Mouse (Mus musculus): ENCODE results near the gene Tbc1d10b. TPM values are rescaled to one million over a fixed set of nuclear protein-coding genes. Genes with fewer than 3 reads are reported as not detected.

The Tbc1d10b gene
- polyA plus RNA-seq (2015; fragmentation: Nextera tagmentation; extraction: Ambion mirVana) = 15.0 and 17.1 TPM in 2 replicates

DNA sequence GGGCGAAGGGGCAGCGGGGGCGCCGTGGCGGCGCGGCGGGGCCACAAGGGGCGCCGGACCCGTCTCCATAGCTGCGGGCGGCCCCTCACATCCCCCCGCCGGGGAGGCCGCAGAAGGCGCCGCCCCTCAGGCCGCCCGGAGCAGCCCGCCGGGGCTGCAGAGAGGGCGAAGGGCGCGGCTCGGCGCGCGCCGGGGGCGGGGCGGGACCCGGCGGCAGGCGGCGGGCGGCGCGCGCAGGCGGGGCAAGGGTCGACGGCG, at the start of gene Tbc1d10b:
Gene Tbc1d10b, minus strand, starts transcription at position 174 of the 258 bp plus-strand sequence.
- ATAC-seq = peak; percentile 50
- WGBS = 0% methylated on average over 32 of the region's 44 CpGs
- peaks cover 7% of the 10 kb centered on the region for H3K36me3 ChIP-seq (ENCODE audit: control insufficient read depth, insufficient read depth)
- H3K27me3 ChIP-seq (replicated peaks; ENCODE audit: control insufficient read depth, insufficient read depth, low read length) = no peaks in the 10 kb centered on the region
- no peaks in the 10 kb centered on the region for H3K4me1 ChIP-seq (replicated peaks; ENCODE audit: control insufficient read depth, insufficient read depth, low read length)
- H3K9ac ChIP-seq (ENCODE audit: low read depth, low read length) = peak within 1 kb of the TSS; percentile 76
- H3K27ac ChIP-seq (ENCODE audit: low read depth, low read length) = peak within 1 kb of the TSS; percentile 79
- H3K4me2 ChIP-seq (replicated peaks; ENCODE audit: low read depth) = peak within 1 kb of the TSS; percentile 93
- H3K4me3 ChIP-seq (ENCODE audit: low read depth, low read length) = peak within 1 kb of the TSS; percentile 77
- no peaks in the 10 kb centered on the region for H3K9me3 ChIP-seq (ENCODE audit: control insufficient read depth)
- 0 out of 2 replicates have a peak, but pooled peaks have one; percentile 19 for TF ChIP-seq CTCF (IDR thresholded peaks at IDR 0.05; ENCODE audit: low read depth)

- ATAC-seq = no peak
- WGBS = 90% methylated on average over 5 of the region's 5 CpGs
- H3K27me3 ChIP-seq (replicated peaks; ENCODE audit: control insufficient read depth, insufficient read depth, low read length) = no peaks in the 10 kb centered on the region
- no peak overlapping the region for H3K4me2 ChIP-seq (replicated peaks; ENCODE audit: low read depth)
- H3K9ac ChIP-seq (ENCODE audit: low read depth, low read length) = no peak overlapping the region
- no peaks in the 10 kb centered on the region for H3K9me3 ChIP-seq (ENCODE audit: control insufficient read depth)
- H3K4me1 ChIP-seq (replicated peaks; ENCODE audit: control insufficient read depth, insufficient read depth, low read length) = no peaks in the 10 kb centered on the region
- TF ChIP-seq CTCF (IDR thresholded peaks at IDR 0.05; ENCODE audit: low read depth) = no peak
- H3K27ac ChIP-seq (ENCODE audit: low read depth, low read length) = no peak overlapping the region
- no peak overlapping the region for H3K4me3 ChIP-seq (ENCODE audit: low read depth, low read length)
- peaks cover 6% of the 10 kb centered on the region; the same call in 1 of the 2 replicates for H3K36me3 ChIP-seq (ENCODE audit: control insufficient read depth, insufficient read depth)
Observed at GRCm38 (mm10) chr7:127256518-127256917, 48.2 kb upstream of the Tbc1d10b start.

GRCm38 (mm10) chr7:127255965-127256364, 47.7 kb upstream of the Tbc1d10b start:
- Histone ChIP-seq H3K4me3 (ENCODE audit: low read depth, low read length) (no peak overlapping the region), H3K9me3 (ENCODE audit: control insufficient read depth) (no peaks in the 10 kb centered on the region), H3K27ac (ENCODE audit: low read depth, low read length) (no peak overlapping the region), H3K36me3 (ENCODE audit: control insufficient read depth, insufficient read depth) (peaks cover 6% of the 10 kb centered on the region; the same call in 1 of the 2 replicates), H3K4me2 (replicated peaks; ENCODE audit: low read depth) (no peak overlapping the region), H3K4me1 (replicated peaks; ENCODE audit: control insufficient read depth, insufficient read depth, low read length) (no peaks in the 10 kb centered on the region), H3K9ac (ENCODE audit: low read depth, low read length) (no peak overlapping the region), H3K27me3 (replicated peaks; ENCODE audit: control insufficient read depth, insufficient read depth, low read length) (no peaks in the 10 kb centered on the region)
- ATAC-seq = no peak
- WGBS = 98% methylated on average over 2 of the region's 2 CpGs
- TF ChIP-seq CTCF (IDR thresholded peaks at IDR 0.05; ENCODE audit: low read depth) = no peak

DNA sequence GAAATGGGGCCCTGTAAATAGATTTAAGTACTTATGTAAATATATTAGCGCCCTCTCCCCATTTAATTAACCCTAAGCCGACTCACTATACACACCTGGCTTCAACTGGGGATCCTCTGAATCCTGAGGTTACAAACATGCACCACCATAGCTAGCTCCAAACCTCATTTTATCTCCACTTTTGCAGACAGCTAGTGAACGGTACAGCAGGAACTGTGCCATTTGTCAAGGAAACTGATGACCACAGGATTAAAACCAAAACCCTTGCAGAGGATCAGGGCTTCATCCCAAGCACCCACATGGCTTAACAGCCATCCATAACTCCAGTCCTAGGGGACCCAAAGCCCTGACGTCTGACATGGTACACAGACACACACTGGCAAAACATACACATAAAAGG, 46.7 kb upstream of the Tbc1d10b start:
- H3K9ac ChIP-seq (ENCODE audit: low read depth, low read length) = no peak overlapping the region
- H3K9me3 ChIP-seq (ENCODE audit: control insufficient read depth) = no peaks in the 10 kb centered on the region
- 11% methylated on average over 4 of the region's 4 CpGs for WGBS
- no peak for TF ChIP-seq CTCF (IDR thresholded peaks at IDR 0.05; ENCODE audit: low read depth)
- H3K27me3 ChIP-seq (replicated peaks; ENCODE audit: control insufficient read depth, insufficient read depth, low read length) = no peaks in the 10 kb centered on the region
- no peak overlapping the region for H3K27ac ChIP-seq (ENCODE audit: low read depth, low read length)
- peak overlapping the region; percentile 83 for H3K4me2 ChIP-seq (replicated peaks; ENCODE audit: low read depth)
- peaks cover 8% of the 10 kb centered on the region; the same call in 1 of the 2 replicates for H3K36me3 ChIP-seq (ENCODE audit: control insufficient read depth, insufficient read depth)
- H3K4me1 ChIP-seq (replicated peaks; ENCODE audit: control insufficient read depth, insufficient read depth, low read length) = no peaks in the 10 kb centered on the region
- peak overlapping the region; percentile 61; the same call in 1 of the 2 replicates for H3K4me3 ChIP-seq (ENCODE audit: low read depth, low read length)
- no peak for ATAC-seq

GRCm38 (mm10) chr7:127253821-127254769, 45.8 kb upstream of the Tbc1d10b start:
- Histone ChIP-seq H3K4me3 (ENCODE audit: low read depth, low read length) (peak overlapping the region; percentile 61), H3K27me3 (replicated peaks; ENCODE audit: control insufficient read depth, insufficient read depth, low read length) (no peaks in the 10 kb centered on the region), H3K9ac (ENCODE audit: low read depth, low read length) (peak overlapping the region; percentile 59), H3K36me3 (ENCODE audit: control insufficient read depth, insufficient read depth) (peaks cover 17% of the 10 kb centered on the region; the same call in 1 of the 2 replicates), H3K9me3 (ENCODE audit: control insufficient read depth) (no peaks in the 10 kb centered on the region), H3K27ac (ENCODE audit: low read depth, low read length) (peak overlapping the region; percentile 51), H3K4me1 (replicated peaks; ENCODE audit: control insufficient read depth, insufficient read depth, low read length) (no peaks in the 10 kb centered on the region), H3K4me2 (replicated peaks; ENCODE audit: low read depth) (peak overlapping the region; percentile 83)
- ATAC-seq = peak; percentile 94
- TF ChIP-seq CTCF (IDR thresholded peaks at IDR 0.05; ENCODE audit: low read depth) = peak; percentile 16
- WGBS = under 1% methylated on average over 136 of the region's 136 CpGs

- H3K27ac ChIP-seq (ENCODE audit: low read depth, low read length) = peak overlapping the region; percentile 51; the same call in 1 of the 2 replicates
- H3K9ac ChIP-seq (ENCODE audit: low read depth, low read length) = peak overlapping the region; percentile 59
- no peaks in the 10 kb centered on the region for H3K4me1 ChIP-seq (replicated peaks; ENCODE audit: control insufficient read depth, insufficient read depth, low read length)
- ATAC-seq = no peak
- 77% methylated on average over 6 of the region's 6 CpGs for WGBS
- no peaks in the 10 kb centered on the region for H3K9me3 ChIP-seq (ENCODE audit: control insufficient read depth)
- peak overlapping the region; percentile 61 for H3K4me3 ChIP-seq (ENCODE audit: low read depth, low read length)
- H3K27me3 ChIP-seq (replicated peaks; ENCODE audit: control insufficient read depth, insufficient read depth, low read length) = no peaks in the 10 kb centered on the region
- peak overlapping the region; percentile 83 for H3K4me2 ChIP-seq (replicated peaks; ENCODE audit: low read depth)
- TF ChIP-seq CTCF (IDR thresholded peaks at IDR 0.05; ENCODE audit: low read depth) = no peak
- peaks cover 17% of the 10 kb centered on the region; the same call in 1 of the 2 replicates for H3K36me3 ChIP-seq (ENCODE audit: control insufficient read depth, insufficient read depth)
Observed at GRCm38 (mm10) chr7:127253341-127253740, 45.1 kb upstream of the Tbc1d10b start.
